Mouse (Mus musculus): ENCODE measurements around the gene Gm10134. TPM values are rescaled to one million over a fixed set of nuclear protein-coding genes. Genes with fewer than 3 reads are reported as not detected.

Gene Gm10134
- polyA plus RNA-seq, 1 experiment from 2014 or later = 1.8 TPM

DNA sequence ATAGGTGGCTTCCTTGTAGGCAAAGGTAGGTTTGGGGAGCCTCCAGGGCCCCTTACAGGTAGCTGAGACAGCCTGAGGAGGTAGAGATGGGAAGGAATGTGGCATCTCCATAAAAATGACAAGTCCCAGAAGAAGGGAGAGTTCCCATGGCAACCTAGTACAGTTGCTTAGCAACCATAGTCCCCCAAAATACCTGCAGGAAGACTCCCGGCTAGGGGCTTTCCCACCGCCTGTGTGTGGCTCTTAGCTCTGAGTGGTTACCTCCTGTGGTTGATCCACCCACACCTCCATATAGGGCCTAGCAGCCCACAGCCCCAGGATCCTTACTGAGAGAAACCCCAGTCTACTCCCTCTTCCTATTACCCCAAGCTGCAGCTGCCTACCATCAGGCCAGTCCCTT is 12.3 kb downstream of the Gm10134 start:
- Histone ChIP-seq H3K4me2 (ENCODE audit: low read length) (peak overlapping the region; percentile 26), H3K9me3 (ENCODE audit: control insufficient read depth, low read length) (no peaks in the 10 kb centered on the region), H3K27me3 (replicated peaks; ENCODE audit: control insufficient read depth, insufficient read depth, low read length) (no peaks in the 10 kb centered on the region), H3K4me1 (replicated peaks; ENCODE audit: control insufficient read depth, insufficient read depth, low read length) (peaks cover 70% of the 10 kb centered on the region), H3K27ac (ENCODE audit: low read length) (peak overlapping the region; percentile 66), H3K4me3 (replicated peaks; ENCODE audit: low read length) (no peak overlapping the region), H3K9ac (replicated peaks; ENCODE audit: low read depth, low read length) (no peak overlapping the region), H3K36me3 (ENCODE audit: control insufficient read depth, insufficient read depth) (no peaks in the 10 kb centered on the region)
- ATAC-seq = peak; percentile 41
- 23% methylated on average over 2 of the region's 2 CpGs for WGBS

- no peaks in the 10 kb centered on the region for H3K27me3 ChIP-seq (replicated peaks; ENCODE audit: control insufficient read depth, insufficient read depth, low read length)
- no peaks in the 10 kb centered on the region for H3K9me3 ChIP-seq (ENCODE audit: control insufficient read depth, low read length)
- no peak overlapping the region for H3K9ac ChIP-seq (replicated peaks; ENCODE audit: low read depth, low read length)
Measured at GRCm38 (mm10) chr2:28520581-28520980, 14.7 kb downstream of the Gm10134 start.

DNA sequence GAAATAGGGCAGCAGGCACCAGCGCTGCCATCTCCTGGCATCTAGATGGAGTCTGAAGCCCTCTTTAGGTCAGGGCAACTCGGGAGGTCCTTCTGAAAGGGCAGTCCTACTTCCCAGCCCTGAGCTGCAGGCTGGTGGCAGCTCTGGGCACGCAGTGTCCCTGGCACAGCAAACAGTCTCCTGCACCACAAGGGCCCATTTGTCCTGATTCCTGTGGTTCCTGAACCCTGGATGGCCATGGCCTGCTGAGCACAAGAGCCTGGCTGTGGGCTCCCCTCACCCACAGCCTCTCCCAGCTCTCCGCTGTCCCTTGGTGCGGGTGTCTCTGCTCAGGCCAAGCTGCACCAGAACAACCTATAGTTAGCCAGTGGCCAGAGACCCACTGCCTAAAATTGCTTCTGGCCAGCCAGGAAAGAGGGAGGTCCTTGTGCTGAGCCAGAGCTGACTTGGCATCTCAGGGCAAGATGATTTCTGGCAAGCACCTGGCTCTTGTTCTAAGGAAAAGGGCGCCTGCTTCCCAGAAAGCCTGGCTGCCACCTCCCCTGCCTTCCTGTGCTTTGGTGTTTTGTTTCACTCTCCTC is 15.8 kb downstream of the Gm10134 start:
- no peak for ATAC-seq
- H3K36me3 ChIP-seq (ENCODE audit: control insufficient read depth, insufficient read depth) = no peaks in the 10 kb centered on the region
- H3K4me1 ChIP-seq (replicated peaks; ENCODE audit: control insufficient read depth, insufficient read depth, low read length) = peaks cover 76% of the 10 kb centered on the region
- H3K4me3 ChIP-seq (replicated peaks; ENCODE audit: low read length) = no peak overlapping the region
- no peaks in the 10 kb centered on the region for H3K9me3 ChIP-seq (ENCODE audit: control insufficient read depth, low read length)
- H3K9ac ChIP-seq (replicated peaks; ENCODE audit: low read depth, low read length) = no peak overlapping the region
- no peak overlapping the region for H3K27ac ChIP-seq (ENCODE audit: low read length)
- H3K27me3 ChIP-seq (replicated peaks; ENCODE audit: control insufficient read depth, insufficient read depth, low read length) = no peaks in the 10 kb centered on the region
- 70% methylated on average over 6 of the region's 6 CpGs for WGBS
- H3K4me2 ChIP-seq (ENCODE audit: low read length) = no peak overlapping the region

More at GRCm38 (mm10) chr2:28520581-28520980, 14.7 kb downstream of the Gm10134 start:
- Histone ChIP-seq H3K4me1 (replicated peaks; ENCODE audit: control insufficient read depth, insufficient read depth, low read length) (peaks cover 75% of the 10 kb centered on the region), H3K36me3 (ENCODE audit: control insufficient read depth, insufficient read depth) (no peaks in the 10 kb centered on the region), H3K4me2 (ENCODE audit: low read length) (no peak overlapping the region), H3K27ac (ENCODE audit: low read length) (no peak overlapping the region), H3K4me3 (replicated peaks; ENCODE audit: low read length) (no peak overlapping the region)
- ATAC-seq = no peak
- WGBS = 59% methylated on average over 5 of the region's 5 CpGs

- H3K9ac ChIP-seq (replicated peaks; ENCODE audit: low read depth, low read length) = no peak overlapping the region
Measured at GRCm38 (mm10) chr2:28522166-28522565, 16.3 kb downstream of the Gm10134 start.

DNA sequence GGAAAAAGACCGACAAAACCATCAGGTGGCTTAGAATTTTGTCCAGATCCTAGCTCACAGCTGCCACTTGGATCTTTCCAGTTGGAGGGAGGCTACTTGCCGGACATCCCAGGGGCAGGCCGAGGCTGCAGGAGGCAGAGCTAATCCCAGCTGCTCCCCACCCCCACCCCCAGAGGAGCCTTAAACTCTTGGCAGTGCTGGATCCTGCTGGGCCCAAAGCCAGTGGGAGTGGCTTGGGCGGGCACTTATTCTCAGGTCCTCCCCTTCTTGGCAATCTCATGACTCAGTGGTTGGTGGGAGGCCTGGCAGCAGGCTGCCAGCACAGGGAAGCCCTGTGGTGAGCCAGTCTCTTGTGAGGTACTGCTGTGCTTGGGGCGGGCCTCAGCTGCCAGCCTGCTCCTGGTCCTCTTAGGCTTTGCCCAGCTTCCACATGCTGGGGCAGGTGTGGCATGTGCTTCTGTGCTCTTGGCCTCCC is 17.8 kb downstream of the Gm10134 start:
- ATAC-seq = peak; percentile 92
- H3K4me3 ChIP-seq (replicated peaks; ENCODE audit: low read length) = no peak overlapping the region
- no peaks in the 10 kb centered on the region for H3K27me3 ChIP-seq (replicated peaks; ENCODE audit: control insufficient read depth, insufficient read depth, low read length)
- H3K27ac ChIP-seq (ENCODE audit: low read length) = peak overlapping the region; percentile 75
- no peaks in the 10 kb centered on the region for H3K36me3 ChIP-seq (ENCODE audit: control insufficient read depth, insufficient read depth)
- 6% methylated on average over 5 of the region's 5 CpGs for WGBS
- H3K4me1 ChIP-seq (replicated peaks; ENCODE audit: control insufficient read depth, insufficient read depth, low read length) = peaks cover 67% of the 10 kb centered on the region
- H3K9me3 ChIP-seq (ENCODE audit: control insufficient read depth, low read length) = no peaks in the 10 kb centered on the region
- H3K4me2 ChIP-seq (ENCODE audit: low read length) = no peak overlapping the region
- H3K9ac ChIP-seq (replicated peaks; ENCODE audit: low read depth, low read length) = no peak overlapping the region

More at GRCm38 (mm10) chr2:28522166-28522565, 16.3 kb downstream of the Gm10134 start:
- no peak overlapping the region for H3K4me3 ChIP-seq (replicated peaks; ENCODE audit: low read length)
- no peak for ATAC-seq
- no peaks in the 10 kb centered on the region for H3K36me3 ChIP-seq (ENCODE audit: control insufficient read depth, insufficient read depth)
- H3K27ac ChIP-seq (ENCODE audit: low read length) = no peak overlapping the region
- H3K9me3 ChIP-seq (ENCODE audit: control insufficient read depth, low read length) = no peaks in the 10 kb centered on the region
- WGBS = 81% methylated on average over 4 of the region's 4 CpGs
- peaks cover 73% of the 10 kb centered on the region for H3K4me1 ChIP-seq (replicated peaks; ENCODE audit: control insufficient read depth, insufficient read depth, low read length)
- H3K27me3 ChIP-seq (replicated peaks; ENCODE audit: control insufficient read depth, insufficient read depth, low read length) = no peaks in the 10 kb centered on the region
- H3K4me2 ChIP-seq (ENCODE audit: low read length) = no peak overlapping the region

DNA sequence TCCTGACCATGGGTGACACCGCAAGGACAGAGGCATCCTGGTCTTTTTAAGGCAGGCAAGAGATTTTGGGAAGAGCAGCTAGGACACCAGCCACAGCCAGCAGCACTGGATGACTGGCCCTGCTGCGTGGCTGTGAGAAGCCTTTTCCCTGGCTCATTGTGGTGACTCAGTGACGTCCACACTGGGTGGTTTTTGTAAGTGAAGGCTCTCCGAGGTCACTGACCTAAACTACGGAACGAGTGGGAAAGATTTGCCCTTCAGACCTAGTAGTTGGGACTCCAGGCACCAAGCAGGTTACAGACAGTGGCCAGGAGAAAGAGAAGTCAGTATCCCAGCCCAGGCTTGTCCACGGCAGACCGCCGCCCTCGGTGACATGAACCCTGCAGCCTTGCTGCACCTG is 18.5 kb downstream of the Gm10134 start:
- 76% methylated on average over 10 of the region's 10 CpGs for WGBS

GRCm38 (mm10) chr2:28525219-28525942 is 19.5 kb downstream of the Gm10134 start:
- peak; percentile 32 for ATAC-seq
- Histone ChIP-seq H3K4me3 (replicated peaks; ENCODE audit: low read length) (no peak overlapping the region), H3K9ac (replicated peaks; ENCODE audit: low read depth, low read length) (peak overlapping the region; percentile 32), H3K4me2 (ENCODE audit: low read length) (peak overlapping the region; percentile 13; the same call in 1 of the 2 replicates), H3K27me3 (replicated peaks; ENCODE audit: control insufficient read depth, insufficient read depth, low read length) (no peaks in the 10 kb centered on the region), H3K4me1 (replicated peaks; ENCODE audit: control insufficient read depth, insufficient read depth, low read length) (peaks cover 62% of the 10 kb centered on the region), H3K27ac (ENCODE audit: low read length) (peak overlapping the region; percentile 65), H3K36me3 (ENCODE audit: control insufficient read depth, insufficient read depth) (no peaks in the 10 kb centered on the region), H3K9me3 (ENCODE audit: control insufficient read depth, low read length) (no peaks in the 10 kb centered on the region)
- WGBS = 23% methylated on average over 11 of the region's 11 CpGs

More for the DNA sequence above, 18.5 kb downstream of the Gm10134 start:
- Histone ChIP-seq H3K9me3 (ENCODE audit: control insufficient read depth, low read length) (no peaks in the 10 kb centered on the region), H3K36me3 (ENCODE audit: control insufficient read depth, insufficient read depth) (no peaks in the 10 kb centered on the region), H3K27ac (ENCODE audit: low read length) (no peak overlapping the region), H3K27me3 (replicated peaks; ENCODE audit: control insufficient read depth, insufficient read depth, low read length) (no peaks in the 10 kb centered on the region), H3K9ac (replicated peaks; ENCODE audit: low read depth, low read length) (no peak overlapping the region; the same call in 1 of the 2 replicates), H3K4me2 (ENCODE audit: low read length) (no peak overlapping the region), H3K4me1 (replicated peaks; ENCODE audit: control insufficient read depth, insufficient read depth, low read length) (peaks cover 65% of the 10 kb centered on the region), H3K4me3 (replicated peaks; ENCODE audit: low read length) (no peak overlapping the region)
- no peak for ATAC-seq

DNA sequence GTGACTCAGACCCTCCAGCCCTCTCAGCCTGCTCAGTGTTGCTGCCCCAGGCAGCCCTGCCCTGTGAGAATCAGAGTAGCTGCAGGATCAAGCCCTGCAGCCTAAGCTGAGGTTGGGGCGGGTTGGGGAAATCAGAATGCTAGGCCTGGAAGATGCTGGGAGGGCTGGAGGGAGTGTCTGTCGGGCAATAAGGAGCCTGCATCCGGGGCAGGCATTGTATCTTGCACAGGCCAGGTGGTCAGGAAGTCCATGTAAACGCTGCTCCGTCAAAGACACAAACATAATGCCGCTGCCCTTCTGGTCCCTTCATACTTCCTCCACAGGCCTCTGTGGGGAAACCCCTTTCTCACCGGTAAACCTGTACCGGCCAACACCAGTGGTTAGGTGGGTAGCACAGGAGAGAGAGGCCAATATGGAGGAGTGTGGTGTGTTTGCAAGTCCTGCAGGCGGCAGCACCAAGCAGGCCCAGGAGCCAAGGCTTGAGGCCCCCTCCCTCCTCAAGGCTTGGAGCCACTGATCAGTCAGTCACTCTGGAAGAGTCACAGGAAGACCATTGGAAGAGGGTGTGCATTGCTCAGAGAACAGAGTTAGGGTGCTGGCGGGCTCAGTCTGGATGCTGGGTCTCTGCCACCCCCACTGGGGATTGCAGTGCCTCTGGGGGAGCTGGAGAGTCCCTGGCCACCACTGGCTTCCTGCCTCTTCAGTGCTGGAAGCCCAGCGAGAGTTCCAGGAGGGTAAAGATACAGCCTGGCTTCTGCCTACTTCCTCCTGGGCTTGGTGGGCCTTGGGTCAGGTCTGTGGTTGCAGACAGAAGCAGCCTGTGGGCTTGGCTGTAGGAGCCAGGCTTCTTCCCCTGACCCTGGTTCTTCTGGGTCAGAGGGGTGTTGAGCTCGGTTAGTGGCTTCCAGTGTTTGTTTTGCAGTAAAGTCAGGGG is 20.3 kb downstream of the Gm10134 start:
- H3K27me3 ChIP-seq (replicated peaks; ENCODE audit: control insufficient read depth, insufficient read depth, low read length) = no peaks in the 10 kb centered on the region
- H3K4me2 ChIP-seq (ENCODE audit: low read length) = peak overlapping the region; percentile 13; the same call in 1 of the 2 replicates
- H3K4me3 ChIP-seq (replicated peaks; ENCODE audit: low read length) = no peak overlapping the region
- no peaks in the 10 kb centered on the region for H3K9me3 ChIP-seq (ENCODE audit: control insufficient read depth, low read length)
- no peaks in the 10 kb centered on the region for H3K36me3 ChIP-seq (ENCODE audit: control insufficient read depth, insufficient read depth)
- peak overlapping the region; percentile 32 for H3K9ac ChIP-seq (replicated peaks; ENCODE audit: low read depth, low read length)
- ATAC-seq = no peak
- 40% methylated on average over 12 of the region's 12 CpGs for WGBS
- peaks cover 58% of the 10 kb centered on the region for H3K4me1 ChIP-seq (replicated peaks; ENCODE audit: control insufficient read depth, insufficient read depth, low read length)
- H3K27ac ChIP-seq (ENCODE audit: low read length) = peak overlapping the region; percentile 65
